Mouse (Mus musculus): Measurements from ENCODE around the gene Zbtb11.
"Not testable (repeated sequence)": the region's sequence is repeated elsewhere in the genome, so short reads cannot be mapped to it uniquely, and the experiment has no call there.

Gene Zbtb11

GRCm38 (mm10) chr16:55971735-55972615, 1.7 kb upstream of the Zbtb11 start:
- DNase-seq = no peak

- no peak for DNase-seq
Observed at GRCm38 (mm10) chr16:55972626-55973201, 969 bp upstream of the Zbtb11 start.

GRCm38 (mm10) chr16:55974256-55974902, 696 bp downstream of the Zbtb11 start:
- DNase-seq = peak; percentile 74

DNA sequence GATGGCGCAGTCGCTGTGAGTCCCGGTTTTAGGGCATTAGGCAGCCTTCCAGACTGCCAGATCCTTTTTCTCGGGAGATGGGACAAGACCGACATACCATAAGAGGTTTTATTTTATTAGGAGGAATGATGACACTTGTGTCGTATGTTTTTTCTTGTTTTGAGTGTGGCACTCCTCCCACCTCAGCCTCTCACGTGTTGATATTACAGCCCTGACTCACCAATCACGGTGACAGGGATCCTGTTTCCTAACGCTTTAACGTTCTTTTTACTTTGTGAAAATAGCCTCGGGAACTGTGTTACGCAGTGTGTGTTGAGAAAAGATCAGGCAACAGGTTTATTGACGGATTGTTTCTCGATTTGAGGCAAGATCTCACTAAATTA, 1.2 kb downstream of the Zbtb11 start:
- DNase-seq = no peak

DNA sequence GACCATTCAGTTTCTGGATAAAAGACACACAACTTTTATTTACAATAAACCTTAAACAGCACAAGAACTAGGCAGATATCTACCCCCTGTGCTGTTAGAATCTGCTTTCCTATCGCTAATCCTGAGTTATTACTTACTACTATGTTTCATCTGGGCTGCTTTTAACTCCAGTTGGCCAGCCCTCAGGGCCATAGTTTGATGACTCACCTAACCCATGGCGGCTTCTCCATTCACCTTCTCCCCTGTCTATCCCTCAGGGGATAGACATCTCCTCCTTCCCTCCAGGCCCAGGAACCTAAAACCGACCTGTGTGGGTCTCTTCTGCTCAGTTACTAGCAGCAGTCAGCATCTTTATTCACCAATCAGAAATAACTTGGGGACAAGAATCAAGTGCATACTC, 12.3 kb downstream of the Zbtb11 start:
- DNase-seq = no peak

- DNase-seq = no peak
Observed at GRCm38 (mm10) chr16:55990311-55990710, 16.6 kb downstream of the Zbtb11 start.

GRCm38 (mm10) chr16:55994235-55994634, 20.6 kb downstream of the Zbtb11 start:
- no peak for DNase-seq

DNA sequence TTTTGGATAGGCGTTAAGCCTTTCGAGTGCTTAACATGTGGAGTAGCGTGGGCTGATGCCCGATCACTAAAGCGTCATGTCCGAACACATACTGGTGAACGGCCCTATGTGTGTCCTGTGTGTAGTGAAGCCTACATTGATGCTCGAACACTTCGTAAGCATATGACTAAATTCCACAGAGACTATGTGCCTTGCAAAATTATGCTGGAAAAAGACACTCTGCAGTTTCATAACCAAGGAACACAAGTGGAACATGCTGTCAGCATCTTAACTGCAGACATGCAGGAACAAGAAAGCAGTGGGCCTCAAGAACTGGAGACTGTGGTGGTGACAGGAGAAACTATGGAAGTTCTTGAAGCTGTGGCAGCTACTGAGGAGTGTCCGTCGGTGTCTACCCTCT, 33.1 kb downstream of the Zbtb11 start:
- no peak for DNase-seq

GRCm38 (mm10) chr16:56008862-56009261, 35.2 kb downstream of the Zbtb11 start:
- DNase-seq = no peak

DNA sequence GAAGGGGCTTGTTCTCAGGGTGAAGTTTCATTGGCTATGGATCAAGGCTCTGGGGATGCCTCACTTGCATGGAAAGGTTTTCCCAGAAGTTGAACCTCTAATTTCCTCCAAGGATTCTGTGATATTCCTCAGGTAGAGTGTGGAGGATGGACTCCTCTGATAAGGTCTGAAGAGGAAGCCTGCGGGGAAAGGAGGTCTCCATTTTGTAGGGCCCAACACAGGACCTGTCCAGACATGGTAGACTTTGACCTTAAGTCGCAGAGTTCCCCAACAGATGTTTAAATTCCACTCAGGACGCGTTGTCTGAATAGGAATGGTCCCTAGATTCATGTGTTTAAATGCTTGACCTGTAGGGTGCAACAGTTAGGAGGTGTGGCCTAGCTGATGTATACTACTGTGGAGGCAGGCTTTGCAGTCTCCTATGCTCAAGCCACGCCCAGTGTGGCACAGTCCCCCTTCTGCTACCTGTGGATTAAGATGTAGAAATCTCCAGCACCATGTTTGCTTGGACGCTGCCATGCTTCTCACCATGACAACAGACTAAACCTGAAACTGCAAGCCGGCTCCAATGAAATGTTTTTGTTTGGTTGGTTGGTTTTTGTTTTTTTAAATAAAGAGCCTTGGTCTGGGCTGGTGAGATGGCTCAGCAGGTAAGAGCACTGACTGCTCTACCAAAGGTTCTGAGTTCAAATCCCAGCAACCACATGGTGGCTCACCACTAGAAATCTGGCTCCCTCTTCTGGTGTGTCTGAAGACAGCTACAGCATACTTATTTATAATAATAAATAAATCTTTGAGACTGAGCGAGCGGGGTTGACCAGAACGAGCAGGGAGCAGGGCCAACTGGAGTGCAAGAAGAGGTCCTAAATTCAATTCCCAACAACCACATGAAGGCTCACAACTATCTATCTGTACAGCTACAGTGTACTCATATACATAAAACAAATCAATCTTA, 39.4 kb downstream of the Zbtb11 start:
- no peak for DNase-seq

DNA sequence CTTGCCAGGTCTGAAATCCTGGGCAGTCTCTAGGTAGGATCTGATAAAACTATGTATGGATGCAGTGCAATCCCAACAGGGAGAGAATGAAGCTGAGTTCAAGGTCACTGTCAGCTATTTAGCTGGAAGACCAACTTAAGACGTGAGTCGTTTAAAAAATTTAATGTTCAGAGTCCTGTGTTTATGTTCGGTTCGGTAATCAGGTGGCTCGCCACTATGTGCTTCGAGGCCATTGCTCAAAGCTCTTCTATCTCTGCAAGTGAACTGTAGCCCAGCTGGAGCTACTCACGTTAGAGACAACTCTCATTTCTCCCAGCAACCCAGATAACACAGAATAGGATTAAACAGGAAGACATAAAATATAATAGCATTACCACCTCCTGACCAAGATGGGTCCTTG, 40.4 kb downstream of the Zbtb11 start:
- DNase-seq = no peak

GRCm38 (mm10) chr16:56019660-56020059, 46.0 kb downstream of the Zbtb11 start:
- no peak for DNase-seq

- no peak for DNase-seq
Observed at GRCm38 (mm10) chr16:56027854-56028629, 54.4 kb downstream of the Zbtb11 start.

GRCm38 (mm10) chr16:56028722-56029551, 55.3 kb downstream of the Zbtb11 start:
- no peak for DNase-seq

DNA sequence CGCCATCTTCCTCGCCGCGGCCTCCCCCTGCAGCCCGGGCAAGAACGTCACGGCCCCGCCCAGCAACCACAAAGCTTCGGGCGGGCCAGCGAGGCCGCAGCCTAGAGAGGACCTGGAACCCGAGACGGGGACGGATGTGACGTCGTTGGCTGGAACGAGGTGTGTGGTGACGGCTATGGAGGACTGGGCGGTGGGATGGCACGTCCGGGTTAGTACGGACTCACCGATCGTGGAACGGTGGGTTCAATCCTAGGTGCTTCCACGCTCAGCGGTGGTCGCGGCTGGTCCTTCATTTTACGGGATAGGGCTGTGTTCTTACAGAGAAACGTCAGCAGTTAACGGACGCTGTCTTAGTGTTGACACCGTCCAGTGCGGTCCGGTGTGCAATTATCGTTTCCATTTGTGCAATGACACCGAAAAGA, 56.0 kb downstream of the Zbtb11 start, which contains the start of gene Pcnp:
Gene Pcnp (minus strand): TSS at position 79 of the 422 bp plus-strand sequence.
- peak; percentile 97 for DNase-seq

DNA sequence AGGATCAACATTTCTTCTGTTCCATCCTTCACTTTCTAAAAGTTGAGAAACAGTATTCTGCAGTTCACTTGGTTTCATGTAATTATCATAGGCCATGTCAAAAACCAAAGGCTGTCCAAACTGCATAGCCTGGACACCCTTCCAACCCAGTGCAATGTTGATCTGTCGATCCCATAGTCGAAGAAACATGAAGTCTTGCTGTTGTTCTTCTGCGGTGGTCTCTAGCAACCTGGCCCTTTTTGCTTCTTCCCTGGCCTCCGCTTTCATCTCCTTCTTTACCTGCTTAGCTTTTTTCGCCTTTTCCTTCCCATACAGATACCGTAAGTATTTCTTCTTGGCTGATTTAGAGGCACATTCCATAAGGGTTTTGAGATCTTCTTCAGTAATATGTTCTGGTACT, 60.9 kb downstream of the Zbtb11 start:
- DNase-seq = no peak

DNA sequence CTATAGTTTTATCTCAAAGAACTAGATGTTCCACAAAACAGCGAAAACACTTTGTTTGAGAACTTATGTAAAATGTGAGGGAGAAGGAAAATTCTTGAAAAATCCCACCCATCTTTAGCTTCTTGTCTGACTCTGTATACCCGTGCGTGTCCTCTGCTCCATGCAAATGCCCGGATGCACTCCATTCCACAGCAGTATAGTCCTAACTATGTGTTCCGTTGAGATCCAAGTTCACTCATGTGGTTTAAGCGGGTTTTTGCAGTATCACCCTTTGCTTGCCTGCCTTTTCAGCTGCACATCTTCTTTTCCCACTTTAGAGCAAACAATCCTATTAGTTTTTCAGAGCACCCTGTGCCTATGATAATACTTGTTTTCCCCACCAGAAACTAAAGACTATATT, 62.8 kb downstream of the Zbtb11 start:
- no peak for DNase-seq

DNA sequence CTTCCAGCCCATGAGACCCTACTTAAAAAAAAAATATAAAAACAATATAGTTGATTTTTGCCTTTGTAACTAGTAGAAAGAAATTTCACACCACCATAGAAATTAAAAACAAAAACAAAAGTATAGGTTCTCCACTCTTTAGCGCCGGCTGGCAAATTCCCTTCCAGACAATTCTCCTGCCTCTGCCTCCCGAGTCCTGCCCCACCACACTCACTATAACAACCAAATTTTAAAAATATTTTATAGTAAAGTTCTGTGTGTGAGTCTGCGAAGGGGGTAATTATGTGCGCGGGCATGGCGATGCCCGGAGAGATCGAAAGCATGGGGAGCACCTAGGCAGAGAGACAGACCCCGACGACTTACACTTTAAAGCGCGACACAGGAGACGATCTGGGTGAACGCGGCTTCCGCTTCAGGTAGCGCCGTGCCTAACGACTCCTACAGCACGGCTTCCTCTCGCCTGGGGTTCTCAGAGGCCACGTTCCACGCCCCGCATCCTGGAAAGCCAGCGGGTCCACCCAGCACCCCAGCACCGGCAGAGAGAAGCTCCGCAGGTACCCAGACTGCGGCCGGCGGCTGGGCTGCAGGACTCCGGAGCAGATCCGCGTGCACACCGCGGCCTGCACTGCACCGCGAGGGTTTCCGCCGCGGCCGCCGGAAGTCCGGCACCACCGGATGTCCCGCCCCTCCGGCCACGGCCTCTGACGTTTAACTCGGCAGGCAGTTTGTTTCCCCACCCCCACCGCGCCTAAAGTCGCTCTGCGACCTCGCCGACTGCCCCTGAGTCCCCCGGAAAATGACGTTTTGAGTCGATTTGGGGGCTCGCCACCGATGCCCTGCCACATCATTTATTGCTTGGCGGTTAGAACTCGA, 63.7 kb downstream of the Zbtb11 start, which contains the start of gene Trmt10c:
Gene Trmt10c (minus strand): TSS at position 682 of the 873 bp plus-strand sequence.
- peak; percentile 90 for DNase-seq

DNA sequence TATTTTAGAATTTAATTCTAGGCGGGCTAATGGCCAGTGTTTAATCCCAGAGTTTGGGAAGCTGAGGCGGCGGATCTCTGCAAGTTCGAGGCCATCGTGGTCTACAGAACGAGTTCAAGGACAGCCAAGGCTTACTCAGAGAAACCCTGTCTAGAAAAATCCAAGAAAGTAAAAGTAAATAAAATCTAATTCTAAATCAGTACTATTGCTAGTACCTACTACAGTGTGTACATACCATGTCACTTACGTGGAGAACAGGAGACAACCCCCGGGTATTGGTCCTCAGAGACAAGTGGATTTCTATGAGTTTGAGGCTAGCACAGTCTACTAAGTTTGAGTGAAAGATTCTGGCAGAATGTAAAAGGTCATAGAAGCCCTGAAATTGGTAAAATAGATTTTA, 64.4 kb downstream of the Zbtb11 start:
- DNase-seq = no peak

DNA sequence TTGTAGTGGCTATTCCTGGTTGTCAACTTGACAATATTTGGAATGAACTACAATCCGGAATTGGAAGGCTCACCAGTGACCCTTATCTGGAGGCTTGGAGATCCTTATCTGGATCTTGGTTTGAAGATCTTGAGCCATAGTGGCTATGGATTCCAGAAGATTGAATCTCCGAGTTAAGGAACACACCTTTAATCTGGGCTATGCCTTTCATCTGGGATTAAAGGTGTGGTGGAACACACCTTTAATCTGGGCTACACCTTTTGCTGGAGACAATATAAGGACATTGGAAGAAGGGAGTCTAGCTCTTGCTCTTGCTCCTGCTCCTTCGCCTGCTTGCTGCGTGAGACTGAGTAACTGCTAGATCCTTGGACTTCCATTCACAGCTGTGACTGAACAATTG, 74.4 kb downstream of the Zbtb11 start, which contains the start of gene Senp7:
Gene Senp7 (plus strand): TSS at position 301 of the 400 bp plus-strand sequence.
- DNase-seq = not testable (repeated sequence)

Measured in cerebellum, adult 9-10 months (tissue).